Mouse (Mus musculus) CH12.LX (cell line): ENCODE data around the gene Sptb. TPM values are rescaled to one million over a fixed set of nuclear protein-coding genes. Genes with fewer than 3 reads are reported as not detected.

Source experiments
- DNase-seq: peaks from one replicate; pipeline ENCODE4 v3.0.0-alpha.2; 2013; ENCODE audit errors: extremely low read depth
- H3K27ac ChIP-seq: 2 replicates; pipeline ENCODE4 v1.5.1; 2012; ENCODE audit warnings: low read depth, mild to moderate bottlenecking, control low read depth, moderate library complexity; ENCODE audit not compliant: insufficient read depth
- H3K27me3 ChIP-seq: replicated peaks from 2 replicates; pipeline ENCODE3; 2012; ENCODE audit warnings: inconsistent platforms
- H3K36me3 ChIP-seq, 2 experiments: replicated peaks in 1 of 2; 2 replicates each; pipeline versions ENCODE3 to v1.6.1; 2012; ENCODE audit warnings: inconsistent platforms in 1 of 2, low read length in 1 of 2, mild to moderate bottlenecking in 1 of 2, mixed read lengths in 1 of 2, moderate library complexity in 1 of 2; ENCODE audit not compliant: control insufficient read depth in 1 of 2, insufficient read depth in 1 of 2
- H3K4me1 ChIP-seq, 2 experiments: 2 replicates each; pipeline ENCODE4 v1.6.1; 2012; ENCODE audit warnings: inconsistent platforms in 1 of 2, moderate library complexity in 1 of 2; ENCODE audit not compliant: insufficient read depth in 2 of 2, control insufficient read depth in 1 of 2
- H3K4me2 ChIP-seq: 2 replicates; pipeline ENCODE4 v1.6.1; 2012; ENCODE audit warnings: low read depth, mild to moderate bottlenecking, control low read depth; ENCODE audit not compliant: poor library complexity, insufficient read depth, severe bottlenecking
- H3K4me3 ChIP-seq, 3 experiments: fragments of 150-350 bp in 1 of 3; sonication (generic) in 1 of 3; replicated peaks in 1 of 3; 2 replicates each; pipeline versions ENCODE3 to v1.5.1; 2011 to 2012; ENCODE audit warnings: low read depth in 2 of 3, low read length in 2 of 3, mild to moderate bottlenecking in 2 of 3, moderate library complexity in 2 of 3, control low read depth in 1 of 3, improper control_type of control experiment in 1 of 3, inconsistent platforms in 1 of 3, mixed read lengths in 1 of 3; ENCODE audit not compliant: poor library complexity in 1 of 3
- H3K79me2 ChIP-seq: replicated peaks from 2 replicates; pipeline ENCODE4 v1.6.1; 2012; ENCODE audit warnings: mild to moderate bottlenecking, moderate library complexity; ENCODE audit not compliant: control insufficient read depth, poor library complexity, insufficient read depth, severe bottlenecking; ENCODE audit errors: extremely low read depth
- H3K9ac ChIP-seq: 2 replicates; pipeline ENCODE4 v1.6.1; 2012; ENCODE audit warnings: low read depth, mild to moderate bottlenecking, control low read depth, moderate library complexity; ENCODE audit not compliant: insufficient read depth
- H3K9me3 ChIP-seq: replicated peaks from 2 replicates; pipeline ENCODE3; 2012; ENCODE audit warnings: low read length, inconsistent platforms, mixed read lengths
- BHLHE40 ChIP-seq: IDR thresholded peaks from 2 replicates; pipeline ENCODE4 v1.6.1; 2011; ENCODE audit warnings: mild to moderate bottlenecking, low read depth, low read length, improper control_type of control experiment
- CHD2 ChIP-seq: IDR thresholded peaks from 2 replicates; pipeline ENCODE4 v1.6.1; 2011; ENCODE audit warnings: low read length, improper control_type of control experiment
- CTCF ChIP-seq, 2 experiments: IDR thresholded peaks in 1 of 2; conservative IDR thresholded peaks in 1 of 2; 2 replicates each; pipeline ENCODE4 v1.5.1; 2011 to 2012; ENCODE audit warnings: low read depth in 2 of 2, low read length in 2 of 2, improper control_type of control experiment in 1 of 2, inconsistent platforms in 1 of 2, mild to moderate bottlenecking in 1 of 2, moderate library complexity in 1 of 2
- ELF1 ChIP-seq: IDR thresholded peaks from 2 replicates; pipeline ENCODE4 v1.6.1; 2014; ENCODE audit warnings: low read depth, mild to moderate bottlenecking, inconsistent platforms, low read length, improper control_type of control experiment
- EP300 ChIP-seq: IDR thresholded peaks from 2 replicates; pipeline ENCODE4 v1.6.1; 2011; ENCODE audit warnings: low read length, improper control_type of control experiment
- ETS1 ChIP-seq: conservative IDR thresholded peaks from 2 replicates; pipeline ENCODE4 v1.6.1; 2012; ENCODE audit warnings: low read depth, mild to moderate bottlenecking, inconsistent platforms, low read length, improper control_type of control experiment, moderate library complexity
- HCFC1 ChIP-seq: IDR thresholded peaks from 2 replicates; pipeline ENCODE4 v1.6.1; 2012; ENCODE audit warnings: low read depth, mild to moderate bottlenecking, inconsistent platforms, low read length, improper control_type of control experiment
- IRF4 ChIP-seq: IDR thresholded peaks from 2 replicates; pipeline ENCODE4 v1.6.1; 2014; ENCODE audit warnings: low read depth, mild to moderate bottlenecking, inconsistent platforms, low read length, improper control_type of control experiment
- KAT2A ChIP-seq: IDR thresholded peaks from 2 replicates; pipeline ENCODE4 v1.6.1; 2012; ENCODE audit warnings: low read length, improper control_type of control experiment, inconsistent platforms; ENCODE audit not compliant: insufficient replicate concordance
- MAFK ChIP-seq: IDR thresholded peaks from 2 replicates; pipeline ENCODE4 v1.6.1; 2011; ENCODE audit warnings: low read length, improper control_type of control experiment; ENCODE audit not compliant: insufficient replicate concordance
- MAX ChIP-seq: IDR thresholded peaks from 2 replicates; pipeline ENCODE4 v1.6.1; 2011; ENCODE audit warnings: low read length, improper control_type of control experiment
- MAZ ChIP-seq: IDR thresholded peaks from 2 replicates; pipeline ENCODE4 v1.6.1; 2012; ENCODE audit warnings: low read depth, mild to moderate bottlenecking, inconsistent platforms, low read length, improper control_type of control experiment, moderate library complexity
- MEF2A ChIP-seq: IDR thresholded peaks from 2 replicates; pipeline ENCODE4 v1.6.1; 2014; ENCODE audit warnings: low read depth, mild to moderate bottlenecking, inconsistent platforms, low read length, improper control_type of control experiment, borderline replicate concordance
- MXI1 ChIP-seq: IDR thresholded peaks from 2 replicates; pipeline ENCODE4 v1.6.1; 2011; ENCODE audit warnings: mild to moderate bottlenecking, low read depth, low read length, improper control_type of control experiment
- MYC ChIP-seq: IDR thresholded peaks from 2 replicates; pipeline ENCODE4 v1.6.1; 2011; ENCODE audit warnings: low read depth, mild to moderate bottlenecking, improper control_type of control experiment, low read length
- NELFE ChIP-seq: IDR thresholded peaks from 2 replicates; pipeline ENCODE4 v1.6.1; 2011; ENCODE audit warnings: low read depth, low read length, improper control_type of control experiment
- NRF1 ChIP-seq: IDR thresholded peaks from 2 replicates; pipeline ENCODE4 v1.6.1; 2014; ENCODE audit warnings: low read depth, mild to moderate bottlenecking, inconsistent platforms, low read length, improper control_type of control experiment, moderate library complexity
- PAX5 ChIP-seq: IDR thresholded peaks from 2 replicates; pipeline ENCODE4 v1.6.1; 2012; ENCODE audit warnings: low read length, inconsistent platforms, mixed read lengths
- POLR2A ChIP-seq: IDR thresholded peaks from 2 replicates; pipeline ENCODE4 v1.6.1; 2011; ENCODE audit warnings: low read depth, mild to moderate bottlenecking, improper control_type of control experiment, low read length
- RAD21 ChIP-seq: IDR thresholded peaks from 2 replicates; pipeline ENCODE4 v1.6.1; 2011; ENCODE audit warnings: low read depth, mild to moderate bottlenecking, low read length, improper control_type of control experiment, moderate library complexity
- RCOR1 ChIP-seq: conservative IDR thresholded peaks from 2 replicates; pipeline ENCODE4 v1.6.1; 2012; ENCODE audit warnings: low read depth, mild to moderate bottlenecking, inconsistent platforms, low read length, improper control_type of control experiment
- SIN3A ChIP-seq: IDR thresholded peaks from 2 replicates; pipeline ENCODE4 v1.6.1; 2012; ENCODE audit warnings: low read length, improper control_type of control experiment, inconsistent platforms
- SMC3 ChIP-seq: IDR thresholded peaks from 2 replicates; pipeline ENCODE4 v1.6.1; 2011; ENCODE audit warnings: low read depth, low read length, improper control_type of control experiment
- TBP ChIP-seq: conservative IDR thresholded peaks from 2 replicates; pipeline ENCODE4 v1.6.1; 2011; ENCODE audit warnings: low read depth, low read length, improper control_type of control experiment
- TCF12 ChIP-seq: IDR thresholded peaks from 2 replicates; pipeline ENCODE4 v1.6.1; 2014; ENCODE audit warnings: low read depth, mild to moderate bottlenecking, inconsistent platforms, low read length, improper control_type of control experiment
- UBTF ChIP-seq: IDR thresholded peaks from 2 replicates; pipeline ENCODE4 v1.6.1; 2012; ENCODE audit warnings: low read depth, mild to moderate bottlenecking, inconsistent platforms, low read length, improper control_type of control experiment, moderate library complexity
- USF1 ChIP-seq: IDR thresholded peaks from 2 replicates; pipeline ENCODE4 v1.6.1; 2014; ENCODE audit warnings: low read depth, mild to moderate bottlenecking, inconsistent platforms, low read length, improper control_type of control experiment
- ZC3H11A ChIP-seq: IDR thresholded peaks from 2 replicates; pipeline ENCODE4 v1.6.1; 2012; ENCODE audit warnings: low read depth, mild to moderate bottlenecking, inconsistent platforms, low read length, improper control_type of control experiment
- ZKSCAN1 ChIP-seq: IDR thresholded peaks from 2 replicates; pipeline ENCODE4 v1.6.1; 2012; ENCODE audit warnings: low read depth, inconsistent platforms, low read length, improper control_type of control experiment, borderline replicate concordance
- ZMIZ1 ChIP-seq: IDR thresholded peaks from 2 replicates; pipeline ENCODE4 v1.6.1; 2012; ENCODE audit warnings: low read depth, mild to moderate bottlenecking, inconsistent platforms, low read length, improper control_type of control experiment
- ZNF384 ChIP-seq: IDR thresholded peaks from 2 replicates; pipeline ENCODE4 v1.6.1; 2012; ENCODE audit warnings: low read depth, low read length, improper control_type of control experiment, inconsistent platforms
- dilution Hi-C: fragments of 300-500 bp; cut with MboI; formaldehyde crosslinking; loops from 2 replicates; pipeline ENCODE4 v1.14.3; 2020; ENCODE audit warnings: low sequenced_read_pairs; ENCODE audit not compliant: extremely low pct_unique_long_range_greater_than_20kb, extremely low pct_ligation_motif_present
- in situ Hi-C: fragments of 300-500 bp; cut with MboI; formaldehyde crosslinking; loops from 3 replicates; pipeline ENCODE4 v1.14.3; 2019; ENCODE audit warnings: low sequenced_read_pairs, low pct_ligation_motif_present, low pct_unique_long_range_greater_than_20kb, mixed read lengths
- polyA plus RNA-seq: library from polyadenylated mRNA; unstranded; fragments of >175 nt; gene quantifications from 2 replicates; pipeline ENCODE4 v1.2.1, GENCODE M21; 2012; ENCODE audit warnings: low read depth; ENCODE audit not compliant: insufficient read length
- total RNA-seq, 2 experiments: library from RNA; depleted of rRNA; stranded (reverse); fragments of 300-350 nt in 1 of 2; fragments of >200 nt in 1 of 2; gene quantifications; 2 replicates each; pipeline ENCODE4 v1.2.3; 2012 to 2014

Gene Sptb
- total and polyA plus RNA-seq, 3 experiments, result 0.03 to 0.04 (median 0.04) TPM

- Histone ChIP-seq H3K4me1 (peaks cover 9 to 44% of the 10 kb centered on the region in 2 experiments), H3K4me2 (peak overlapping the region; percentile 95), H3K4me3 (no peak overlapping the region), H3K27me3 (peaks cover 38% of the 10 kb centered on the region), H3K79me2 (peaks cover 4% of the 10 kb centered on the region; the same call in 1 of the 2 replicates), H3K36me3 (no peaks in the 10 kb centered on the region), H3K27ac (peak overlapping the region; percentile 79; the same call in 1 of the 2 replicates), H3K9ac (peak overlapping the region; percentile 66), H3K9me3 (peaks cover 2% of the 10 kb centered on the region)
- dilution Hi-C loops, result no loop called here
- in situ Hi-C loops, result no loop called here
- TF ChIP-seq PAX5 (no peak), IRF4 (peak; percentile 94), HCFC1 (peak; percentile 55), ZNF384 (no peak), ZKSCAN1 (no peak), ZMIZ1 (no peak), CHD2 (peak; percentile 54; the same call in 1 of the 2 replicates), TCF12 (peak; percentile 87), ELF1 (peak; percentile 78; the same call in 1 of the 2 replicates), ETS1 (peak; percentile 88), MAZ (peak; percentile 93), MAX (no peak; the same call in none of the 2 replicates), RCOR1 (peak; percentile 69), ZC3H11A (no peak), MEF2A (peak; percentile 77; the same call in 1 of the 2 replicates), UBTF (no peak), MAFK (peak; percentile 72; the same call in 1 of the 2 replicates), BHLHE40 (peak; percentile 96), KAT2A (no peak), USF1 (no peak), RAD21 (no peak), EP300 (peak; percentile 88), MXI1 (peak; percentile 57; the same call in 1 of the 2 replicates), SIN3A (peak; percentile 84), NRF1 (no peak), MYC (peak; percentile 36; the same call in 1 of the 2 replicates), NELFE (0 out of 2 replicates have a peak, but pooled peaks have one; percentile 5), SMC3 (no peak), CTCF (conservative IDR thresholded peaks at IDR 0.05 in 1 of 2, IDR thresholded peaks at IDR 0.05 in 1 of 2; ENCODE audit: low read depth in 2 of 2, low read length in 2 of 2) (no peak), POLR2A (peak; percentile 51; the same call in 1 of the 2 replicates), TBP (0 out of 2 replicates have a peak, but pooled peaks have one; percentile 41)
- peak; percentile 85 for DNase-seq
Observed at GRCm38 (mm10) chr12:76537434-76537833, 172.9 kb downstream of the Sptb start.
